Comparison of ENCODE assay signal across 11 mouse cellular contexts in the genomic region with DNA sequence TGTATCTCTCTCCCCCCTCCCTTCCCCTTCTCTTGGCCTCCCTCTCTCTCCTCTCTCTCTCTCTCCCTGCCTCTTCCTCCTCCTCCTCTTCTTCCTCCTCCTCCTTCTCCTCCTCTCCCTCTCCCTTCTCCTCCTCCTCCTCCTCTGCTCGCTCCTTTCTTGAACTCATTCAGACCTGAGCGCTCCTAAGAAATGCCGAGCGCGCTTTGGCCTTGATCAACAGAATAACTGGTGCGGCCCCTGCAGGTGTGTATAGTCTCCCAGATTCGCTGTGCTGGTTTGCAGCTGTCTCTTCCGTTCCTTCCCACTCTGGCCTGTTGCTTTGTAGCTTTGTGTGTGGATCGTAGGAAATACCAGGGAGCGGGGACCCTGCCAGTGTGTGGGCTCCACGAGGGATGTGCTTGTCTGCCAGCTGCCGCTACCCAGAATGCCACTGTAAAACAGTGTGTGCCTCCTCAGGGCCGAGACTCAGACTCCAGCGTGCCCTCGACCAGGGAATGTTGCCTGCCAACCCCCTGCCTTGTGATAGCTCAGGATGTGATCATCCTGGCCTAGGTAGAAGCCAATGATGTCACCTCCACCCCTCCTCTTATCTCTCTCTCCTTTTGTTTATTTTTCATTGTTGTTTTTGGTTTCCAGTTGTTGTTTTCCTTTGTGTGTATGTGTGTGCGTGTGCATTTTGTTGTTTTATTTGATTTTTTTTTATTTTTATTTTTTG.
DNase-seq lines count a peak whose midpoint lies in the region; ATAC-seq lines count a peak whose summit lies in the region.
"Had no signal": no experiment of that assay in that cellular context is flagged by ENCODE, and none has a peak within 500 bp of the region (broad histone marks: within the 10 kb centered on the region; RNA-seq: fewer than 3 reads in every experiment).

No protein-coding gene starts in this region.

- peak; percentile 83 for ATAC-seq in liver, embryonic 15.5 days (ENCODE audit: insufficient read depth)
- ATAC-seq in kidney, embryonic 15.5 days (replicated peaks; ENCODE audit: low FRiP score), result no peak; the same call in 1 of the 2 replicates

- no peaks in the 10 kb centered on the region for H3K9me3 ChIP-seq in liver, embryonic 15.5 days (replicated peaks)
- H3K9me3 ChIP-seq in kidney, embryonic 15.5 days (replicated peaks), result no peaks in the 10 kb centered on the region

- H3K4me2 ChIP-seq in liver, embryonic 15.5 days, result peak overlapping the region; percentile 67
- H3K4me2 ChIP-seq in kidney, embryonic 15.5 days, result no peak overlapping the region

- peak overlapping the region; percentile 69 for H3K9ac ChIP-seq in liver, embryonic 15.5 days
- no peak overlapping the region for H3K9ac ChIP-seq in kidney, embryonic 15.5 days
- H3K9ac ChIP-seq: lung, embryonic 14.5 days had no signal

- WGBS in liver, embryonic 15.5 days (ENCODE audit: insufficient replicate concordance), result 52% methylated on average over 16 of the region's 16 CpGs
- WGBS in kidney, embryonic 15.5 days, result 76% methylated on average over 16 of the region's 16 CpGs

- intact Hi-C loops in heart, postnatal 25 days (cut with DNase I), result no loop called here

- H3K27me3 ChIP-seq in liver, embryonic 15.5 days, result no peaks in the 10 kb centered on the region
- no peaks in the 10 kb centered on the region for H3K27me3 ChIP-seq in kidney, embryonic 15.5 days

- H3K27ac ChIP-seq in liver, embryonic 15.5 days (replicated peaks), result peak overlapping the region; percentile 96
- no peak overlapping the region for H3K27ac ChIP-seq in kidney, embryonic 15.5 days

- DNase-seq in heart, adult 11 months, result peak; percentile 82
- no peak for DNase-seq in heart, postnatal 25 days (ENCODE audit: low spot score)
- peak; percentile 26 to 38 for DNase-seq in spleen, postnatal 10 days (ENCODE audit: low spot score in 2 of 2)
- no peak for DNase-seq in spleen, postnatal 36 days (ENCODE audit: low spot score in 2 of 2)
- no peak for DNase-seq in layer of hippocampus, postnatal 25 days (ENCODE audit: extremely low spot score in 1 of 2, low spot score in 1 of 2)
- no peak for DNase-seq in frontal cortex, postnatal 14 days (ENCODE audit: low spot score in 2 of 2)
- DNase-seq: cerebellum, adult 11 months; spleen, adult 18-20 months had no signal

- H3K4me3 ChIP-seq in liver, embryonic 15.5 days (replicated peaks), result peak overlapping the region; percentile 60
- no peak overlapping the region for H3K4me3 ChIP-seq in kidney, embryonic 15.5 days (replicated peaks)

- H3K36me3 ChIP-seq in liver, embryonic 15.5 days (replicated peaks), result peaks cover 18% of the 10 kb centered on the region; the same call in 1 of the 2 replicates
- peaks cover 37% of the 10 kb centered on the region for H3K36me3 ChIP-seq in kidney, embryonic 15.5 days

- H3K4me1 ChIP-seq in liver, embryonic 15.5 days (replicated peaks), result peaks cover 71% of the 10 kb centered on the region
- H3K4me1 ChIP-seq in kidney, embryonic 15.5 days, result peaks cover 20% of the 10 kb centered on the region

Comparison
In these comparisons a context has a peak if more than half of its experiments do, and no peak if none do; other contexts are left out.
1. DNase-seq: peak in heart, adult 11 months (single experiment) and spleen, postnatal 10 days (2 of 2); none in heart, postnatal 25 days (single experiment), spleen, postnatal 36 days (0 of 2), layer of hippocampus, postnatal 25 days (0 of 2) and frontal cortex, postnatal 14 days (0 of 2).